Mouse (Mus musculus): Measurements from ENCODE around the gene Grid2ip. TPM values are rescaled to one million over a fixed set of nuclear protein-coding genes. Genes with fewer than 3 reads are reported as not detected.

Gene Grid2ip
- polyA plus RNA-seq, 1 experiment from 2014 or later: 0.77 TPM

- no peak for ATAC-seq (replicated peaks; ENCODE audit: insufficient number of reproducible peaks, low FRiP score, low TSS enrichment)
- Histone ChIP-seq H3K9me3 (replicated peaks; ENCODE audit: control insufficient read depth, low read length) (no peaks in the 10 kb centered on the region), H3K27ac (ENCODE audit: low read depth, low read length) (no peak overlapping the region), H3K9ac (ENCODE audit: low read depth, low read length) (no peak overlapping the region), H3K4me3 (ENCODE audit: low read depth, low read length) (no peak overlapping the region), H3K36me3 (ENCODE audit: control insufficient read depth, insufficient read depth, low read length) (peaks cover 10% of the 10 kb centered on the region), H3K27me3 (ENCODE audit: control insufficient read depth, insufficient read depth, low read length) (no peaks in the 10 kb centered on the region), H3K4me2 (no peak overlapping the region), H3K4me1 (ENCODE audit: control insufficient read depth, insufficient read depth, low read length) (peaks cover 12% of the 10 kb centered on the region)
- 82% methylated on average over 4 of the region's 4 CpGs for WGBS (ENCODE audit: insufficient replicate concordance)
Observed at GRCm38 (mm10) chr5:143410841-143411395, 53.8 kb downstream of the Grid2ip start.

- no peak overlapping the region for H3K4me2 ChIP-seq
- whole genome bisulfite sequencing (ENCODE audit: insufficient replicate concordance): 72% methylated on average over 4 of the region's 4 CpGs
- no peak for ATAC-seq (replicated peaks; ENCODE audit: insufficient number of reproducible peaks, low FRiP score, low TSS enrichment)
Observed at GRCm38 (mm10) chr5:143421484-143421883, 64.3 kb downstream of the Grid2ip start.

GRCm38 (mm10) chr5:143422990-143423389 is 65.9 kb downstream of the Grid2ip start:
- WGBS (ENCODE audit: insufficient replicate concordance): 80% methylated on average over 4 of the region's 4 CpGs
- no peak for ATAC-seq (replicated peaks; ENCODE audit: insufficient number of reproducible peaks, low FRiP score, low TSS enrichment)
- no peak overlapping the region for H3K27ac ChIP-seq (ENCODE audit: low read depth, low read length)
- peaks cover 21% of the 10 kb centered on the region for H3K36me3 ChIP-seq (ENCODE audit: control insufficient read depth, insufficient read depth, low read length)
- H3K9ac ChIP-seq (ENCODE audit: low read depth, low read length): no peak overlapping the region
- no peak overlapping the region for H3K4me3 ChIP-seq (ENCODE audit: low read depth, low read length)
- no peaks in the 10 kb centered on the region for H3K9me3 ChIP-seq (replicated peaks; ENCODE audit: control insufficient read depth, low read length)
- H3K4me1 ChIP-seq (ENCODE audit: control insufficient read depth, insufficient read depth, low read length): no peaks in the 10 kb centered on the region; the same call in 1 of the 2 replicates
- H3K27me3 ChIP-seq (ENCODE audit: control insufficient read depth, insufficient read depth, low read length): no peaks in the 10 kb centered on the region
- no peak overlapping the region for H3K4me2 ChIP-seq

More at GRCm38 (mm10) chr5:143421484-143421883, 64.3 kb downstream of the Grid2ip start:
- H3K4me1 ChIP-seq (ENCODE audit: control insufficient read depth, insufficient read depth, low read length): no peaks in the 10 kb centered on the region; the same call in 1 of the 2 replicates
- no peak overlapping the region for H3K4me3 ChIP-seq (ENCODE audit: low read depth, low read length)
- no peak overlapping the region for H3K9ac ChIP-seq (ENCODE audit: low read depth, low read length)
- no peaks in the 10 kb centered on the region for H3K27me3 ChIP-seq (ENCODE audit: control insufficient read depth, insufficient read depth, low read length)
- no peak overlapping the region for H3K27ac ChIP-seq (ENCODE audit: low read depth, low read length)
- H3K36me3 ChIP-seq (ENCODE audit: control insufficient read depth, insufficient read depth, low read length): peaks cover 34% of the 10 kb centered on the region
- H3K9me3 ChIP-seq (replicated peaks; ENCODE audit: control insufficient read depth, low read length): no peaks in the 10 kb centered on the region

- H3K27me3 ChIP-seq (ENCODE audit: control insufficient read depth, insufficient read depth, low read length): no peaks in the 10 kb centered on the region
- 32% methylated on average over 6 of the region's 6 CpGs for WGBS (ENCODE audit: insufficient replicate concordance)
- H3K4me2 ChIP-seq: no peak overlapping the region
- peaks cover 15% of the 10 kb centered on the region for H3K36me3 ChIP-seq (ENCODE audit: control insufficient read depth, insufficient read depth, low read length)
- H3K9ac ChIP-seq (ENCODE audit: low read depth, low read length): no peak overlapping the region
- ATAC-seq (replicated peaks; ENCODE audit: insufficient number of reproducible peaks, low FRiP score, low TSS enrichment): peak; percentile 57; the same call in 1 of the 2 replicates
- H3K4me3 ChIP-seq (ENCODE audit: low read depth, low read length): no peak overlapping the region
- no peaks in the 10 kb centered on the region; the same call in 1 of the 2 replicates for H3K4me1 ChIP-seq (ENCODE audit: control insufficient read depth, insufficient read depth, low read length)
- H3K9me3 ChIP-seq (replicated peaks; ENCODE audit: control insufficient read depth, low read length): no peaks in the 10 kb centered on the region
- H3K27ac ChIP-seq (ENCODE audit: low read depth, low read length): no peak overlapping the region
Observed at GRCm38 (mm10) chr5:143423899-143424519, 66.9 kb downstream of the Grid2ip start.

GRCm38 (mm10) chr5:143434421-143434820 is 77.3 kb downstream of the Grid2ip start:
- Histone ChIP-seq H3K4me3 (ENCODE audit: low read depth, low read length) (no peak overlapping the region), H3K27me3 (ENCODE audit: control insufficient read depth, insufficient read depth, low read length) (no peaks in the 10 kb centered on the region), H3K4me1 (ENCODE audit: control insufficient read depth, insufficient read depth, low read length) (no peaks in the 10 kb centered on the region), H3K27ac (ENCODE audit: low read depth, low read length) (no peak overlapping the region), H3K36me3 (ENCODE audit: control insufficient read depth, insufficient read depth, low read length) (no peaks in the 10 kb centered on the region), H3K9me3 (replicated peaks; ENCODE audit: control insufficient read depth, low read length) (no peaks in the 10 kb centered on the region), H3K9ac (ENCODE audit: low read depth, low read length) (no peak overlapping the region), H3K4me2 (no peak overlapping the region)
- 5% methylated on average over 4 of the region's 4 CpGs for WGBS (ENCODE audit: insufficient replicate concordance)
- no peak for ATAC-seq (replicated peaks; ENCODE audit: insufficient number of reproducible peaks, low FRiP score, low TSS enrichment)

- Histone ChIP-seq H3K4me3 (ENCODE audit: low read depth, low read length) (no peak overlapping the region), H3K4me2 (no peak overlapping the region), H3K27ac (ENCODE audit: low read depth, low read length) (no peak overlapping the region), H3K36me3 (ENCODE audit: control insufficient read depth, insufficient read depth, low read length) (no peaks in the 10 kb centered on the region), H3K9ac (ENCODE audit: low read depth, low read length) (no peak overlapping the region), H3K9me3 (replicated peaks; ENCODE audit: control insufficient read depth, low read length) (no peaks in the 10 kb centered on the region), H3K27me3 (ENCODE audit: control insufficient read depth, insufficient read depth, low read length) (no peaks in the 10 kb centered on the region), H3K4me1 (ENCODE audit: control insufficient read depth, insufficient read depth, low read length) (no peaks in the 10 kb centered on the region)
- WGBS (ENCODE audit: insufficient replicate concordance): 77% methylated on average over 3 of the region's 3 CpGs
- ATAC-seq (replicated peaks; ENCODE audit: insufficient number of reproducible peaks, low FRiP score, low TSS enrichment): no peak
Observed at GRCm38 (mm10) chr5:143441298-143441697, 84.2 kb downstream of the Grid2ip start.

- Histone ChIP-seq H3K9me3 (replicated peaks; ENCODE audit: control insufficient read depth, low read length) (no peaks in the 10 kb centered on the region), H3K4me1 (ENCODE audit: control insufficient read depth, insufficient read depth, low read length) (no peaks in the 10 kb centered on the region), H3K4me3 (ENCODE audit: low read depth, low read length) (no peak overlapping the region), H3K4me2 (no peak overlapping the region), H3K36me3 (ENCODE audit: control insufficient read depth, insufficient read depth, low read length) (no peaks in the 10 kb centered on the region), H3K9ac (ENCODE audit: low read depth, low read length) (no peak overlapping the region), H3K27me3 (ENCODE audit: control insufficient read depth, insufficient read depth, low read length) (no peaks in the 10 kb centered on the region), H3K27ac (ENCODE audit: low read depth, low read length) (no peak overlapping the region)
- WGBS (ENCODE audit: insufficient replicate concordance): 80% methylated on average over 12 of the region's 12 CpGs
- no peak for ATAC-seq (replicated peaks; ENCODE audit: insufficient number of reproducible peaks, low FRiP score, low TSS enrichment)
Observed at GRCm38 (mm10) chr5:143441753-143442152, 84.6 kb downstream of the Grid2ip start.

Measured in heart, embryonic 11.5 days (tissue).